Mouse (Mus musculus): ENCODE results near the gene Cdk14. TPM values are rescaled to one million over a fixed set of nuclear protein-coding genes. Genes with fewer than 3 reads are reported as not detected.
A peak's percentile ranks its signal among the peaks of the same experiment; 100 is the strongest.
"Not testable (repeated sequence)": the region's sequence is repeated elsewhere in the genome, so short reads cannot be mapped to it uniquely, and the experiment has no call there.

Cdk14 gene
- polyA plus RNA-seq, 1 experiment from 2014 or later, result 34.3 TPM

- H3K4me2 ChIP-seq (replicated peaks), result no peak overlapping the region
- H3K36me3 ChIP-seq, result no peaks in the 10 kb centered on the region
- WGBS, result 60% methylated on average over 10 of the region's 10 CpGs
- no peaks in the 10 kb centered on the region for H3K27me3 ChIP-seq
- H3K9me3 ChIP-seq, result no peaks in the 10 kb centered on the region
- peak overlapping the region; percentile 19; the same call in 1 of the 2 replicates for H3K27ac ChIP-seq
- no peak for ATAC-seq
- no peak overlapping the region for H3K4me3 ChIP-seq (replicated peaks)
- 0 out of 2 replicates have a peak, but pooled peaks cover 4% of the 10 kb centered on the region for H3K4me1 ChIP-seq (replicated peaks)
- no peak overlapping the region for H3K9ac ChIP-seq (replicated peaks)
Observed at GRCm38 (mm10) chr5:5330926-5331460, 89.1 kb downstream of the Cdk14 start.

- H3K4me1 ChIP-seq (replicated peaks), result not testable (repeated sequence)
- WGBS, result 83% methylated on average over 2 of the region's 2 CpGs
Observed at GRCm38 (mm10) chr5:5329018-5329417, 91.1 kb downstream of the Cdk14 start.

DNA sequence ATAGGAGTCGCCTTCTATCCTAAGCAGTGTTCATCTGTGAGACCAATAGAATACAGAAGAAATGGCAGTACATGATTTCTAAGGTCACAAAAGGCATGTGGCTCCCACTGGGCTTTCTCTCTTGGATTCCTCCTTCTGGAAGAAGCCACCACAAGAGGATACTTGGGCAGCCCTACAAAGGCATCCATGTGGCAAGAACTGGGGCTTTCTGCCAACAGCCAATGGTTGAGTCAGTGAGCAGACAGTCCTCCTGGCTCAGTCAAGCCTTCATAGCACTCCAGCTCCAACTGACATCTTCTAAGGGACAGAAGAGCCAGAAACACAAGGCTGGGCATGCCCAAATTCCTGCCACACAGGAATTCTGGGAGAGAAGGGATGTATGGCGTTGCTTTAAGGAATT, 93.4 kb downstream of the Cdk14 start:
- 90% methylated on average over 2 of the region's 2 CpGs for WGBS
- 0 out of 2 replicates have a peak, but pooled peaks cover 4% of the 10 kb centered on the region for H3K4me1 ChIP-seq (replicated peaks)
- H3K9ac ChIP-seq (replicated peaks), result no peak overlapping the region
- no peak overlapping the region for H3K4me2 ChIP-seq (replicated peaks)
- H3K27ac ChIP-seq, result no peak overlapping the region
- no peak overlapping the region for H3K4me3 ChIP-seq (replicated peaks)
- no peak for ATAC-seq
- no peaks in the 10 kb centered on the region for H3K27me3 ChIP-seq
- no peaks in the 10 kb centered on the region for H3K36me3 ChIP-seq
- H3K9me3 ChIP-seq, result no peaks in the 10 kb centered on the region

More at GRCm38 (mm10) chr5:5329018-5329417, 91.1 kb downstream of the Cdk14 start:
- H3K4me2 ChIP-seq (replicated peaks); H3K27me3 ChIP-seq; H3K4me3 ChIP-seq (replicated peaks); ATAC-seq; H3K9me3 ChIP-seq; H3K9ac ChIP-seq (replicated peaks); H3K36me3 ChIP-seq; H3K27ac ChIP-seq: not testable (repeated sequence)

- H3K36me3 ChIP-seq, result no peaks in the 10 kb centered on the region
- H3K4me1 ChIP-seq (replicated peaks), result 0 out of 2 replicates have a peak, but pooled peaks cover 5% of the 10 kb centered on the region
- no peaks in the 10 kb centered on the region for H3K27me3 ChIP-seq
- WGBS, result 92% methylated on average over 8 of the region's 8 CpGs
- H3K27ac ChIP-seq, result no peak overlapping the region
- H3K9me3 ChIP-seq, result no peaks in the 10 kb centered on the region
- no peak for ATAC-seq
- H3K4me2 ChIP-seq (replicated peaks), result no peak overlapping the region
- no peak overlapping the region for H3K9ac ChIP-seq (replicated peaks)
- H3K4me3 ChIP-seq (replicated peaks), result no peak overlapping the region
Observed at GRCm38 (mm10) chr5:5322699-5323098, 97.4 kb downstream of the Cdk14 start.

- Histone ChIP-seq H3K4me3 (replicated peaks) (no peak overlapping the region), H3K4me1 (replicated peaks) (0 out of 2 replicates have a peak, but pooled peaks cover 5% of the 10 kb centered on the region), H3K9me3 (no peaks in the 10 kb centered on the region), H3K27ac (no peak overlapping the region), H3K36me3 (no peaks in the 10 kb centered on the region), H3K9ac (replicated peaks) (no peak overlapping the region), H3K4me2 (replicated peaks) (no peak overlapping the region), H3K27me3 (no peaks in the 10 kb centered on the region)
- WGBS, result 73% methylated on average over 2 of the region's 2 CpGs
- no peak for ATAC-seq
Observed at GRCm38 (mm10) chr5:5320506-5321181, 99.5 kb downstream of the Cdk14 start.

DNA sequence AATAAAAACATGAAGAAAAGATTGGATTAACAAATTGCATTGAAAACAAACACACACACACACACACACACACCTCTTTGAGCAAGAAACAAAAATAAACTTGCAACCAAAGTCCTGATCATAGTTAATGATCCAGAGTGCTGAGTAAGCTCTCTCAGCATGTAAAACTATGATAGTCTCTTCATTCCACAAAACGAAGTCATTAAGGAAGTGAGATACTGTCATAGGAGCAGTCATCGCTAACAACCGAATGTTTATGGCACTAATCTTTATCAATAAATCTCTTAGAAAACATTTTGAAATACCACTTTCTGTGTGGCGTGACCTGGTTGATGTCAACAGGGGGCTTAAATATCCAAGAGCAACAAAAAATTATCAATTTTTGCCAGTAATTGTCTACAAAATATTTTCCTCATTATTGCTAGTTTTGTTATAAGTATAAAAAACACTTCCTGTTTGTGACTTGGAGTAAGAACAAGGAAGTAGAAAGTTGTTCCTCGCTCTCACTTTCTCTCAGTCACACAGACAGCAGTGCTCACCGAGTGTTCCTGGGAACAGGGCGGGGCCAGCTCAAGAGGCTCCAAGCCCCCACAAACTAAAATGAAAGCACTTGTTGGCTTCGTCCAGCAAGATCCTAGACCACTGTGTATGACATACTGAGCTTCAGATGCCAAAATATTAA, 100.1 kb downstream of the Cdk14 start:
- no peak for ATAC-seq
- 0 out of 2 replicates have a peak, but pooled peaks cover 5% of the 10 kb centered on the region for H3K4me1 ChIP-seq (replicated peaks)
- WGBS, result 86% methylated on average over 8 of the region's 8 CpGs

DNA sequence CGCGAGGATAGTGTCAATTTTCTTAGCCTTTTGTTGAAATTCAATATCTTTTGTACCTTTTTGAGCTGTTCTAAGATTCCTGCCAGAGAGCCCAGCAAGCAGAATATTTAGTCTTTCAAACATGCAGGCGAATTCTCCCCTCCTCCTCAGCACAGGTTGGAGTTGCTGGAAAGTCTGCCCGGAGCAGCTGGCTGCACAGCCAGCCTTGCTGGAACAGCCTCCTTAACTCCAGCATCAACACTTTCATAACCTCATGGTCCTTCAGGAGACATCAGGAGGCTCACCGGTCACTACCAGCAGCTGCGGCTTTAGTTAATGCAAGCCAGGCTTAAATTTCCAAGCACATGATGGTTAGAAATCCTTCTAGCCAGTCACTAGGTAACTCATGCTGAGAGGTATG, 105.8 kb downstream of the Cdk14 start:
- H3K4me3 ChIP-seq (replicated peaks), result no peak overlapping the region
- no peaks in the 10 kb centered on the region for H3K36me3 ChIP-seq
- no peaks in the 10 kb centered on the region for H3K27me3 ChIP-seq
- 77% methylated on average over 6 of the region's 6 CpGs for WGBS
- no peaks in the 10 kb centered on the region; the same call in 1 of the 2 replicates for H3K9me3 ChIP-seq
- peaks cover 10% of the 10 kb centered on the region for H3K4me1 ChIP-seq (replicated peaks)
- ATAC-seq, result no peak
- no peak overlapping the region for H3K9ac ChIP-seq (replicated peaks)
- no peak overlapping the region for H3K4me2 ChIP-seq (replicated peaks)
- no peak overlapping the region for H3K27ac ChIP-seq

More for the DNA sequence above, 100.1 kb downstream of the Cdk14 start:
- Histone ChIP-seq H3K36me3 (no peaks in the 10 kb centered on the region), H3K27me3 (no peaks in the 10 kb centered on the region), H3K9ac (replicated peaks) (no peak overlapping the region), H3K27ac (no peak overlapping the region), H3K4me2 (replicated peaks) (no peak overlapping the region), H3K9me3 (no peaks in the 10 kb centered on the region), H3K4me3 (replicated peaks) (no peak overlapping the region)

- H3K36me3 ChIP-seq, result no peaks in the 10 kb centered on the region
- H3K27me3 ChIP-seq, result no peaks in the 10 kb centered on the region
- no peak for ATAC-seq
- no peak overlapping the region for H3K9ac ChIP-seq (replicated peaks)
- no peak overlapping the region for H3K27ac ChIP-seq
- no peak overlapping the region for H3K4me3 ChIP-seq (replicated peaks)
- peaks cover 10% of the 10 kb centered on the region for H3K4me1 ChIP-seq (replicated peaks)
- no peaks in the 10 kb centered on the region; the same call in 1 of the 2 replicates for H3K9me3 ChIP-seq
- H3K4me2 ChIP-seq (replicated peaks), result no peak overlapping the region
- 74% methylated on average over 9 of the region's 9 CpGs for WGBS
Observed at GRCm38 (mm10) chr5:5313195-5313760, 106.8 kb downstream of the Cdk14 start.

DNA sequence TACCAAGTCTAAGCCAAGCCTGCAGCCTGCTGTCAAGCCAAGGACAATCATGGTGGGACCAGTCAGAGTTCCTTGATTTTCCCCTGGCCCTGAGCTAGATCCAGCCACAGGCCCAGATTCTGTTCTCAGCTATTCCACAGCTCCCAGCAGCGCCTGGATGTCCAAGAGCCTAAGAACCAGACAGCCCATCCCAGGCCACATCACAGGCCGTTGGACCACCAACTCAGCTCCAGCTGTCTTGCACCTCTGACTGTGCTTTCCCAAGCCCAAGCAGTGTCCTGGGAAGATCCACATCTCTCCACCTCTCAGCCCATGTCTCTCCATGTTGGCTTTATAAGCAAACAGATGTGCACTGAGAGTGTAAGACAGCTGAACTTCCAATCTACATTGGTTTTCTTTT, 114.8 kb downstream of the Cdk14 start:
- H3K4me1 ChIP-seq (replicated peaks), result 0 out of 2 replicates have a peak, but pooled peaks cover 4% of the 10 kb centered on the region
- ATAC-seq, result no peak
- no peaks in the 10 kb centered on the region for H3K27me3 ChIP-seq
- no peaks in the 10 kb centered on the region for H3K36me3 ChIP-seq
- H3K4me2 ChIP-seq (replicated peaks), result no peak overlapping the region
- no peak overlapping the region for H3K27ac ChIP-seq
- 94% methylated on average over 2 of the region's 2 CpGs for WGBS
- no peaks in the 10 kb centered on the region; the same call in 1 of the 2 replicates for H3K9me3 ChIP-seq
- no peak overlapping the region for H3K9ac ChIP-seq (replicated peaks)
- H3K4me3 ChIP-seq (replicated peaks), result no peak overlapping the region

DNA sequence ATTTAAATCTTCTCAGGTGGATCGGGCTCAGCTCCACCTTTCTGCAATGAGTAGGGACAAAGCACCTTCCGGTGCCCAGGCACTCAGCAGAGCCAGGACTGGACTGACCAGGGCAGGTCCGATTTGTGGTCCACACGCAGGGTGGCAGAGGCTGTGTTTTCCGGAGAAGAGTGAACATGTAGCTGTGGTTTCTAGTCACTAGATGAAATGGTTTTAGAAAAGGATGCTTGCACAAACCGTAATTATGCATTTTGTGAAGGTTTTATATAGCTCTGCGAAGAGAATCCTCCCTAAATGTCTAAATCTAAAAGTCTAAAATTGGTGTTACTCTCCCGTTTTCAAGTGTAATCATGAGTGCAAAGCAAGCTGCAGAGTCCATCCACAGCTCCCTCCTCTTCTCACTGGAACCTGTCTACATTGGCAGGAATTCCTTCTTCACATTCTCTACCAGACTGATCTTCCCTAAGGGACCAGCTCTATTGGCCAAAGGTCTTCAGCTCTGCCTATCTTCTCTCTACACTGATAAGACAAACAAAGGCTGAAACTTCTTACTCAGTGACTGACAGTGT, 116.9 kb downstream of the Cdk14 start:
- 95% methylated on average over 8 of the region's 8 CpGs for WGBS
- H3K4me1 ChIP-seq (replicated peaks), result 0 out of 2 replicates have a peak, but pooled peaks cover 6% of the 10 kb centered on the region
- H3K9me3 ChIP-seq, result no peaks in the 10 kb centered on the region
- H3K4me2 ChIP-seq (replicated peaks), result no peak overlapping the region
- H3K27me3 ChIP-seq, result no peaks in the 10 kb centered on the region
- no peak overlapping the region for H3K4me3 ChIP-seq (replicated peaks)
- no peak overlapping the region for H3K27ac ChIP-seq
- H3K9ac ChIP-seq (replicated peaks), result no peak overlapping the region
- no peaks in the 10 kb centered on the region for H3K36me3 ChIP-seq
- no peak for ATAC-seq

GRCm38 (mm10) chr5:5301571-5302079, 118.5 kb downstream of the Cdk14 start:
- H3K36me3 ChIP-seq, result no peaks in the 10 kb centered on the region
- H3K9me3 ChIP-seq, result no peaks in the 10 kb centered on the region
- no peaks in the 10 kb centered on the region for H3K27me3 ChIP-seq
- no peak overlapping the region for H3K4me2 ChIP-seq (replicated peaks)
- no peak for ATAC-seq
- WGBS, result 88% methylated on average over 12 of the region's 12 CpGs
- H3K4me3 ChIP-seq (replicated peaks), result no peak overlapping the region
- H3K4me1 ChIP-seq (replicated peaks), result 0 out of 2 replicates have a peak, but pooled peaks cover 6% of the 10 kb centered on the region
- H3K27ac ChIP-seq, result no peak overlapping the region
- H3K9ac ChIP-seq (replicated peaks), result no peak overlapping the region
